Mouse (Mus musculus) neutrophil, adult 83 days (primary cell): ENCODE data around the gene Vps8. TPM values are rescaled to one million over a fixed set of nuclear protein-coding genes. Genes with fewer than 3 reads are reported as not detected.

Experiments
- total RNA-seq, 2 experiments: library from RNA; stranded (reverse); gene quantifications; one replicate each; pipeline ENCODE4 v1.2.4; 2023

The Vps8 gene
- total RNA-seq, result 10 to 100 TPM; 16.3 to 16.6 TPM

DNA sequence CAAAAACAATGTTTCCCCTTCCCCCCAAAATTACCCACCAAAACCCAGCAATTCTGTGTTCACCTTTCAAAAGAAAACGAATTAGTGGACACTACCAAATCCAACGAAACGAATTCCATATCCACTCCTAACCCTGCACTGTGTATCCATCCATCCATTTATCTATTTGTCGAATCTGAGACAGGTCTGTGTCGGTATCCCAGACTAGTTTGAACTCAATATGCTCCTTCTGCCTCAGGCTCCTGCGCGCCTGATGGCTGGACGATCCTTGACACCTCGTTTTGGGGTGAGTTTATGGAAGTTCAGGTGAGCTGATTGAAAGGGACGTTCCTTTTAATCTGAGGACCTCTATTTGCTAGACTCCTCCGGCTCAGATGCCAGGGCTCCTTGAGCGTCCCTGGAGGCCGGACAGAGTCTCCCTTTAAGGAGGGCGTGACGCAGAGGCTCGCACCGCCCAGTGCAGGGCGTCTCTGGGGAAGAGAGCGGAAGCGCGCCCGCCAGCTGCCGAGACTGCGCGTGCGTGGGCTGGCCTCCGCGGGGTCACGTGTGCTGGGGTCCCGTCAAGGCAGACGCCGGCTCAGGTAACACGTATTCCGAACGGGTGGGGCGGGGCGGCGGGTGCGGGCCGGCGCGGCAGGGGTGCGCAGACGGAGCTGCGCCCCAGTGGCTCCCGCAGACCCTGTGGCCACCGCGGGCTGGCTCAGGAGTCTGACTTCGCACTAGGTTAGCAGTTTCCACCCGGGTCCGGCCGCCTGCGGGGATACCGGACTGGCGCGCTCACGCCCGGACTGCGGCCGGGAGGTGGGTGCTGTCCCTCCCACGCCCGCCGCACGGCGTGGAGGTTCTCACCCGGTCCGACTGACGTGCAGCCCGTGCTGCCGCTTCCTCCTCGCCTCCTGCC is at the start of gene Vps8:
TSS of gene Vps8 (plus strand) at position 474 of the 901 bp plus-strand sequence.

Other genes with a start within 250 kb of the Vps8 start
- under 1 TPM in 1 of 2 experiments, not detected in 1; 0.13 TPM for gene Ephb3, start 218.4 kb upstream of the Vps8 start, total RNA-seq